Mouse (Mus musculus): Measurements from ENCODE around the gene Ncstn. TPM values are rescaled to one million over a fixed set of nuclear protein-coding genes. Genes with fewer than 3 reads are reported as not detected.
A peak's percentile ranks its signal among the peaks of the same experiment; 100 is the strongest.

Gene Ncstn
- total RNA-seq, 2 experiments from 2014 or later = 79.0 to 82.2 TPM

- intact Hi-C loops (cut with DNase I) = loop anchor here (5.0 kb wide), 1 partner anchor 264 kb away; no protein-coding TSS in a partner anchor
- no peak for DNase-seq (ENCODE audit: extremely low spot score in 1 of 2, low spot score in 2 of 2)
Measured at GRCm38 (mm10) chr1:172048241-172048734, 34.3 kb downstream of the Ncstn start.

GRCm38 (mm10) chr1:172046938-172047337 lies 35.7 kb downstream of the Ncstn start:
- intact Hi-C loops (cut with DNase I) = loop anchor here (5.0 kb wide), 1 partner anchor 265 kb away; no protein-coding TSS in a partner anchor
- peak in 1 of 2 experiments; percentile 77 for DNase-seq (ENCODE audit: extremely low spot score in 1 of 2, low spot score in 2 of 2)

GRCm38 (mm10) chr1:172046410-172046809 lies 36.2 kb downstream of the Ncstn start:
- DNase-seq (ENCODE audit: extremely low spot score in 1 of 2, low spot score in 2 of 2) = no peak
- intact Hi-C loops (cut with DNase I) = loop anchor here (5.0 kb wide), 1 partner anchor 266 kb away; no protein-coding TSS in a partner anchor

GRCm38 (mm10) chr1:172029914-172030313 lies 52.7 kb downstream of the Ncstn start:
- DNase-seq (ENCODE audit: extremely low spot score in 1 of 2, low spot score in 2 of 2) = no peak
- intact Hi-C loops (cut with DNase I) = no loop called here

- no peak for DNase-seq (ENCODE audit: extremely low spot score in 1 of 2, low spot score in 2 of 2)
- intact Hi-C loops (cut with DNase I) = no loop called here
Measured at GRCm38 (mm10) chr1:172028394-172029275, 54.0 kb downstream of the Ncstn start, which contains the start of gene Vangl2. TSS of gene Vangl2 (minus strand) at chr1:172028444.

- intact Hi-C loops (cut with DNase I) = no loop called here
- DNase-seq (ENCODE audit: extremely low spot score in 1 of 2, low spot score in 2 of 2) = no peak
Measured at GRCm38 (mm10) chr1:172027809-172028102, 54.8 kb downstream of the Ncstn start.

- DNase-seq (ENCODE audit: extremely low spot score in 1 of 2, low spot score in 2 of 2) = peak; percentile 71 to 92
- intact Hi-C loops (cut with DNase I) = no loop called here
Measured at GRCm38 (mm10) chr1:172027010-172027808, 55.4 kb downstream of the Ncstn start.

- intact Hi-C loops (cut with DNase I) = no loop called here
- DNase-seq (ENCODE audit: extremely low spot score in 1 of 2, low spot score in 2 of 2) = no peak
Measured at GRCm38 (mm10) chr1:172026201-172026901, 56.2 kb downstream of the Ncstn start.

GRCm38 (mm10) chr1:172025201-172025904 lies 57.2 kb downstream of the Ncstn start:
- intact Hi-C loops (cut with DNase I) = no loop called here
- no peak for DNase-seq (ENCODE audit: extremely low spot score in 1 of 2, low spot score in 2 of 2)

- no peak for DNase-seq (ENCODE audit: extremely low spot score in 1 of 2, low spot score in 2 of 2)
- intact Hi-C loops (cut with DNase I) = no loop called here
Measured at GRCm38 (mm10) chr1:172024140-172024895, 58.3 kb downstream of the Ncstn start.

GRCm38 (mm10) chr1:172019863-172020521 lies 62.6 kb downstream of the Ncstn start:
- DNase-seq (ENCODE audit: extremely low spot score in 1 of 2, low spot score in 2 of 2) = no peak
- intact Hi-C loops (cut with DNase I) = loop anchor here (10.0 kb wide), 1 partner anchor 345 kb away; no protein-coding TSS in a partner anchor

GRCm38 (mm10) chr1:172019339-172019738 lies 63.3 kb downstream of the Ncstn start:
- intact Hi-C loops (cut with DNase I) = loop anchor here (10.0 kb wide), 1 partner anchor 345 kb away; no protein-coding TSS in a partner anchor
- DNase-seq (ENCODE audit: extremely low spot score in 1 of 2, low spot score in 2 of 2) = no peak

GRCm38 (mm10) chr1:172018336-172019311 lies 64.0 kb downstream of the Ncstn start:
- no peak for DNase-seq (ENCODE audit: extremely low spot score in 1 of 2, low spot score in 2 of 2)
- intact Hi-C loops (cut with DNase I) = loop anchor here (10.0 kb wide), 1 partner anchor 344 kb away; no protein-coding TSS in a partner anchor

- no peak for DNase-seq (ENCODE audit: extremely low spot score in 1 of 2, low spot score in 2 of 2)
- intact Hi-C loops (cut with DNase I) = loop anchor here (10.0 kb wide), 1 partner anchor 343 kb away; no protein-coding TSS in a partner anchor
Measured at GRCm38 (mm10) chr1:172017517-172018070, 65.0 kb downstream of the Ncstn start.

GRCm38 (mm10) chr1:172016660-172017516 lies 65.7 kb downstream of the Ncstn start:
- intact Hi-C loops (cut with DNase I) = loop anchor here (10.0 kb wide), 1 partner anchor 342 kb away; no protein-coding TSS in a partner anchor
- DNase-seq (ENCODE audit: extremely low spot score in 1 of 2, low spot score in 2 of 2) = no peak
